Mouse (Mus musculus): Measurements from ENCODE around the gene Strn3. TPM values are rescaled to one million over a fixed set of nuclear protein-coding genes. Genes with fewer than 3 reads are reported as not detected.
"Not testable (repeated sequence)": the region's sequence is repeated elsewhere in the genome, so short reads cannot be mapped to it uniquely, and the experiment has no call there.

The Strn3 gene
- polyA plus RNA-seq, 1 experiment from 2014 or later: 60.7 TPM

DNA sequence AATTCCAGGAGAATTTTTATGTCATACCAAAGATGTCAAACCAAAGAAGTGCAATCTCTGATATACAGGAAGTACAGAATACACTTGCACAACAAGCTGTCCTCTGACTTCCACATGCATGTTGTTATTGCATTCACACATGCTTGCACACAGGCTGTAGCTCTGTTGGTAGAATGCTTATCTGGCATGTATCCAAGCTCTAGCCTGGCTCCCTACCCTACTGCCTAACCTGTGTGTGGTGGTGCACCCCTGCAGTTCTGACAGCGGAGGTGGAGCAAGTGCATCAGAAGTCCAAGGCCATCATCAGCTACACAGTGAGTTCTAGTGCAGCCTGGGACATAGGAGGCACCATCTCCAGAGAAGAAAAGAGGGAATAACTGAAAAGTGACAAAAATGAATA lies 12.9 kb downstream of the Strn3 start:
- Histone ChIP-seq H3K4me2 (replicated peaks; ENCODE audit: low read depth, low read length) (no peak overlapping the region), H3K9ac (ENCODE audit: low read depth, low read length) (no peak overlapping the region), H3K27ac (ENCODE audit: low read depth, low read length) (no peak overlapping the region), H3K9me3 (ENCODE audit: control insufficient read depth, low read length) (no peaks in the 10 kb centered on the region), H3K36me3 (ENCODE audit: control insufficient read depth, insufficient read depth, low read length) (peaks cover 2% of the 10 kb centered on the region; the same call in 1 of the 2 replicates), H3K4me3 (ENCODE audit: low read length) (no peak overlapping the region), H3K27me3 (ENCODE audit: control insufficient read depth, insufficient read depth, low read length) (no peaks in the 10 kb centered on the region), H3K4me1 (ENCODE audit: control insufficient read depth, insufficient read depth, low read length) (0 out of 2 replicates have a peak, but pooled peaks cover 11% of the 10 kb centered on the region)
- ATAC-seq (ENCODE audit: low FRiP score, low TSS enrichment): no peak
- 82% methylated on average over 1 of the region's 1 CpGs for WGBS

DNA sequence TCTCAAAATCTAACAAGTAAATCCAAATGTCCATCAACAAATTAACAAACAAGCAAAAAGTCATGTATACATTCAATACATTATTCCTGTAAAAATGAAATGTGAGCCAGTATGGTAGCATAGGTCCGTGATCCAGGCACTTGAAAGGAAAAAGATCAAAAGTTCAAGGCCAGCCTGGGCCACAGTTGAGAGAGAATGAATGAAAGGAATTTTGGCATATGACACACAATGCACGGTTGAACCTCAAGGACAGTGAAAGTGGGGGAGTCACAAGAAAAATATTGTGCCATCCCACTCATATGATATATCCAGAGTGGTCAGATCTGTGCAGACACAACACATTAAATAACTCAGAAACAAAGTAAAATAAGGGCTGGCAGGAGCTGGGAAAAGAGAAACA lies 15.3 kb downstream of the Strn3 start:
- H3K9me3 ChIP-seq (ENCODE audit: control insufficient read depth, low read length): no peaks in the 10 kb centered on the region
- H3K4me3 ChIP-seq (ENCODE audit: low read length): no peak overlapping the region
- no peak overlapping the region for H3K4me2 ChIP-seq (replicated peaks; ENCODE audit: low read depth, low read length)
- 0 out of 2 replicates have a peak, but pooled peaks cover 18% of the 10 kb centered on the region for H3K4me1 ChIP-seq (ENCODE audit: control insufficient read depth, insufficient read depth, low read length)
- no peak overlapping the region for H3K9ac ChIP-seq (ENCODE audit: low read depth, low read length)
- no peaks in the 10 kb centered on the region for H3K27me3 ChIP-seq (ENCODE audit: control insufficient read depth, insufficient read depth, low read length)
- no peak overlapping the region for H3K27ac ChIP-seq (ENCODE audit: low read depth, low read length)
- 39% methylated on average over 2 of the region's 2 CpGs for WGBS
- ATAC-seq (ENCODE audit: low FRiP score, low TSS enrichment): no peak
- H3K36me3 ChIP-seq (ENCODE audit: control insufficient read depth, insufficient read depth, low read length): no peaks in the 10 kb centered on the region

DNA sequence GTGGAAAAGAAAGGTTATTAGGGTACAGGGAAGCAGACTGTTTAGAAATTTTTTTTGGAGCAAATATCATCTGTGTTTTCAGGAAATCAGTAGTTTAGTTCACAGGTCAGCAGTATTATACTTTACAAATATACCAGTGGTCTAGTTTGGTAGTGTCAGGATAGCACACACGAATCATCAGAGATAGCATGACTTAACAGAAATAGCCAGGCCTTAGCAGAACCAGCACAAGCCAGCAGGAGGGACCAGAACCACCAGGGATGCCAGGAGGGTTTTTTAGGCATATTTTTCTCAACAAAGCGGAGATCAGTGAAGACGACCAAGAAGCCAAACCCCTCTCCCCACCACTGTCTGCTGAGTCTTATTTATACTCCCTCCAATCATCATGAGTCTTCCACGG lies 18.4 kb downstream of the Strn3 start:
- no peak overlapping the region for H3K27ac ChIP-seq (ENCODE audit: low read depth, low read length)
- no peaks in the 10 kb centered on the region for H3K27me3 ChIP-seq (ENCODE audit: control insufficient read depth, insufficient read depth, low read length)
- WGBS: 66% methylated on average over 4 of the region's 4 CpGs
- H3K4me3 ChIP-seq (ENCODE audit: low read length): no peak overlapping the region
- ATAC-seq (ENCODE audit: low FRiP score, low TSS enrichment): no peak
- no peaks in the 10 kb centered on the region for H3K9me3 ChIP-seq (ENCODE audit: control insufficient read depth, low read length)
- no peak overlapping the region for H3K4me2 ChIP-seq (replicated peaks; ENCODE audit: low read depth, low read length)
- 0 out of 2 replicates have a peak, but pooled peaks cover 12% of the 10 kb centered on the region for H3K4me1 ChIP-seq (ENCODE audit: control insufficient read depth, insufficient read depth, low read length)
- H3K9ac ChIP-seq (ENCODE audit: low read depth, low read length): no peak overlapping the region
- no peaks in the 10 kb centered on the region for H3K36me3 ChIP-seq (ENCODE audit: control insufficient read depth, insufficient read depth, low read length)

GRCm38 (mm10) chr12:51671231-51671891 lies 20.3 kb downstream of the Strn3 start:
- 0 out of 2 replicates have a peak, but pooled peaks cover 7% of the 10 kb centered on the region for H3K4me1 ChIP-seq (ENCODE audit: control insufficient read depth, insufficient read depth, low read length)
- H3K4me3 ChIP-seq (ENCODE audit: low read length): no peak overlapping the region
- no peak overlapping the region for H3K9ac ChIP-seq (ENCODE audit: low read depth, low read length)
- no peaks in the 10 kb centered on the region for H3K9me3 ChIP-seq (ENCODE audit: control insufficient read depth, low read length)
- H3K27ac ChIP-seq (ENCODE audit: low read depth, low read length): no peak overlapping the region
- WGBS: 29% methylated on average over 5 of the region's 5 CpGs
- no peak for ATAC-seq (ENCODE audit: low FRiP score, low TSS enrichment)
- H3K27me3 ChIP-seq (ENCODE audit: control insufficient read depth, insufficient read depth, low read length): no peaks in the 10 kb centered on the region
- H3K36me3 ChIP-seq (ENCODE audit: control insufficient read depth, insufficient read depth, low read length): no peaks in the 10 kb centered on the region
- no peak overlapping the region for H3K4me2 ChIP-seq (replicated peaks; ENCODE audit: low read depth, low read length)

DNA sequence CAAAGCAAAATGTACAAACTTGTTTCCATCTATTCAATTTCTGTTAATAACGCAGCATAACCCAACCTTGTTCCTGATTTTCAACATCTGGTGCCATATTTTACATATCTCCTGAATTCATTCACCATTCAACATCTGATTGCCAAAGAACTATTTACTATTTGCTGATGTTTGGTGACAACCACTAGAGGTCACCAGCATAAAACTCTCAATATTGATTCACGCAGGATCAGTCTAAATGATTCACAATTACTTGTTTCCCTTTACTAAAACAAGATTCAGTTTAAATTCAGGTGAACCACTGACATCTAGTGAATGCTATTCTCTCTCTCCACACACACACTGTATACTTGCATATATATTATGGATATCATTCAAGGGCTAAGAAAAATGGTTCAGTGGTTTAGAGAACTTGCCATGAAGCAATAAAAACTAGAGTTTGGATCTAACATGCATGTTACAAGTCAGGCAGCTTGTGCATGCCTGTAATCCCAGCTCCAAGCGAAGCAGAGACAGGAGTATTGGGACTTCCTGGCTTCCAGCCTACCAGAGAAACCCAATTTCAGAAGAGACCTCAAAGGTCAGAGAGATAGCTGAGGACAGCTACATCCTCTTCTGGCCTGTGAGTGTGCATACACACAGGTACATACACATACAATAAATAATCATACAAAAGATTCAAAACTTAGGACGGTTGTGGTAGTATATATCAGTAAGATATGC lies 24.8 kb downstream of the Strn3 start:
- Histone ChIP-seq H3K4me2 (replicated peaks; ENCODE audit: low read depth, low read length) (no peak overlapping the region), H3K36me3 (ENCODE audit: control insufficient read depth, insufficient read depth, low read length) (no peaks in the 10 kb centered on the region), H3K27me3 (ENCODE audit: control insufficient read depth, insufficient read depth, low read length) (no peaks in the 10 kb centered on the region), H3K4me1 (ENCODE audit: control insufficient read depth, insufficient read depth, low read length) (0 out of 2 replicates have a peak, but pooled peaks cover 9% of the 10 kb centered on the region), H3K9ac (ENCODE audit: low read depth, low read length) (no peak overlapping the region), H3K9me3 (ENCODE audit: control insufficient read depth, low read length) (no peaks in the 10 kb centered on the region), H3K27ac (ENCODE audit: low read depth, low read length) (no peak overlapping the region), H3K4me3 (ENCODE audit: low read length) (no peak overlapping the region)
- ATAC-seq (ENCODE audit: low FRiP score, low TSS enrichment): no peak
- WGBS: 82% methylated on average over 4 of the region's 4 CpGs

DNA sequence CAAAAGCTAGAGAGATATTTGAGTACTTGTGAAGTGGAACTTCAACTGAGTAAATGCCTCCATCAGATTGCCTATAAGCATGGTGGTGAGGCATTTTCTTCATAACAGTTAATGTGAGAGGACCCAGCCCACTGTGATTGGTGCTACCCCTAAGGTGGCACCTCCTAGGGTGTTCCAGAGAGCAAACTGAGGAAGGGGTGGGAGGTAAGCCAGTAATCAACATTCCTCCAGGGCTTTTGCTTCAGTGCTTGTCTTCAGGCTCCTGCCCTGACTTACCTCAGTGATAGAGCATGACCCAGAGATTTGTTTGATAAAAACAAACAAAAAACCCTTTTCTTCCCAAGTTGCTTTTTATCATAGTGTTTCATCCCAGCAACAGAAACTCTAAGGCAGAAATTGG lies 27.8 kb downstream of the Strn3 start:
- no peak for ATAC-seq (ENCODE audit: low FRiP score, low TSS enrichment)
- Histone ChIP-seq H3K9me3 (ENCODE audit: control insufficient read depth, low read length) (no peaks in the 10 kb centered on the region), H3K36me3 (ENCODE audit: control insufficient read depth, insufficient read depth, low read length) (no peaks in the 10 kb centered on the region), H3K9ac (ENCODE audit: low read depth, low read length) (no peak overlapping the region), H3K4me2 (replicated peaks; ENCODE audit: low read depth, low read length) (no peak overlapping the region), H3K4me1 (ENCODE audit: control insufficient read depth, insufficient read depth, low read length) (0 out of 2 replicates have a peak, but pooled peaks cover 9% of the 10 kb centered on the region), H3K4me3 (ENCODE audit: low read length) (no peak overlapping the region), H3K27me3 (ENCODE audit: control insufficient read depth, insufficient read depth, low read length) (no peaks in the 10 kb centered on the region), H3K27ac (ENCODE audit: low read depth, low read length) (no peak overlapping the region)

- H3K9ac ChIP-seq (ENCODE audit: low read depth, low read length): no peak overlapping the region
- no peak overlapping the region for H3K4me2 ChIP-seq (replicated peaks; ENCODE audit: low read depth, low read length)
- ATAC-seq (ENCODE audit: low FRiP score, low TSS enrichment): no peak
- 0 out of 2 replicates have a peak, but pooled peaks cover 9% of the 10 kb centered on the region for H3K4me1 ChIP-seq (ENCODE audit: control insufficient read depth, insufficient read depth, low read length)
- no peaks in the 10 kb centered on the region for H3K27me3 ChIP-seq (ENCODE audit: control insufficient read depth, insufficient read depth, low read length)
- H3K36me3 ChIP-seq (ENCODE audit: control insufficient read depth, insufficient read depth, low read length): no peaks in the 10 kb centered on the region
- no peaks in the 10 kb centered on the region for H3K9me3 ChIP-seq (ENCODE audit: control insufficient read depth, low read length)
- no peak overlapping the region for H3K27ac ChIP-seq (ENCODE audit: low read depth, low read length)
- H3K4me3 ChIP-seq (ENCODE audit: low read length): no peak overlapping the region
Measured at GRCm38 (mm10) chr12:51663011-51663410, 28.7 kb downstream of the Strn3 start.

DNA sequence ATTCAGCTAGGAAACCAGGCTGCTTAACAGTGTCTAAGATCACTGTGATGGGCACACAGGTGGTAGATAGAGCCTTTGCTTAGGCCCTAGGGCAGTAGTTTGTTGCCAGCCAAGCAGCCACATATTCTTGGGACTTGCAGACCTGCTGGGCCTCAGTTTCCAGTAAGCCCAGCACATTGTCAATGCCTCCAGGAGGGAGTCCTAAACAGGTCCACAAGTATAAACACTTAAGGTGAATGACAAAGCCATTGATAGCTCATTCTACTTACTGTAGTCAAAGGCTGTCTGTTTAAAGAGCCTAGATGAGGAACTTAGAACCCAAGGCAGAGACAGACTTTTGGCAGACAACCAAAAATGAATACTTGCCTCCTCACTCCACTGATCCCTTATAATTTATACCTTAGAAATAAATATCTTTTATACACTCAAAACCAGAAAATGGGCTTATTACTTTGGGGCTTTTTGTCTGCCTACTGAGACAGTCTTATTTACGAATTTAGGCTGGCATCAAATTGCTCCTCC lies 35.7 kb downstream of the Strn3 start:
- H3K4me3 ChIP-seq (ENCODE audit: low read length): no peak overlapping the region
- no peak overlapping the region for H3K4me2 ChIP-seq (replicated peaks; ENCODE audit: low read depth, low read length)
- no peaks in the 10 kb centered on the region for H3K9me3 ChIP-seq (ENCODE audit: control insufficient read depth, low read length)
- ATAC-seq (ENCODE audit: low FRiP score, low TSS enrichment): no peak
- no peak overlapping the region for H3K9ac ChIP-seq (ENCODE audit: low read depth, low read length)
- H3K27me3 ChIP-seq (ENCODE audit: control insufficient read depth, insufficient read depth, low read length): no peaks in the 10 kb centered on the region
- H3K27ac ChIP-seq (ENCODE audit: low read depth, low read length): no peak overlapping the region
- WGBS: 73% methylated on average over 1 of the region's 1 CpGs
- peaks cover 19% of the 10 kb centered on the region; the same call in 1 of the 2 replicates for H3K36me3 ChIP-seq (ENCODE audit: control insufficient read depth, insufficient read depth, low read length)
- no peaks in the 10 kb centered on the region for H3K4me1 ChIP-seq (ENCODE audit: control insufficient read depth, insufficient read depth, low read length)

DNA sequence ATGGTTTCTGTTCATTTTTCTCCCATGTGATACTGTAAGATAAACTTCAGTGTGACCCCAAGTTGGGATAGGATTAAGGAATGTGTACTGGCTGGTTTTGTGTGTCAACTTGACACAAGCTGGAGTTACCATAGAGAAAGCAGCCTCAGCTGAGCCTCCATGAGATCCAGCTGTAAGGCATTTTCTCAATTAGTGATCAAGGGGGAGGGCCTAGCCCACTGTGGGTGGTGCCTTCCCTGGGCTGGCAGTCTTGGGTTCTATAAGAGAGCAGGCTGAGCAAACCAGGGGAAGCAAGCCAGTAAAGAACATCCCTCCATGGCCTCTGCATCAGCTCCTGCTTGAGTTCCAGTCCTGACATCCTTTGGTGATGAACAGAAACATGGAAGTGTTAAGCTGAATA lies 42.3 kb downstream of the Strn3 start:
- H3K27me3 ChIP-seq (ENCODE audit: control insufficient read depth, insufficient read depth, low read length); H3K9me3 ChIP-seq (ENCODE audit: control insufficient read depth, low read length); H3K4me3 ChIP-seq (ENCODE audit: low read length); H3K4me2 ChIP-seq (replicated peaks; ENCODE audit: low read depth, low read length); H3K4me1 ChIP-seq (ENCODE audit: control insufficient read depth, insufficient read depth, low read length); H3K9ac ChIP-seq (ENCODE audit: low read depth, low read length); ATAC-seq (ENCODE audit: low FRiP score, low TSS enrichment); H3K27ac ChIP-seq (ENCODE audit: low read depth, low read length): not testable (repeated sequence)
- peaks cover 43% of the 10 kb centered on the region for H3K36me3 ChIP-seq (ENCODE audit: control insufficient read depth, insufficient read depth, low read length)

Data from kidney, embryonic 14.5 days (tissue).